ENCODE assay signal across 31 mouse cellular contexts in genomic region chr16:13944178-13944577, GRCm38 (mm10). TPM values are rescaled to one million over a fixed set of nuclear protein-coding genes. Genes with fewer than 3 reads are reported as not detected.
DNase-seq lines count a peak whose midpoint lies in the region; ATAC-seq and TF ChIP-seq lines count a peak whose summit lies in the region.
"Had no signal": no experiment of that assay in that cellular context is flagged by ENCODE, and none has a peak within 500 bp of the region (broad histone marks: within the 10 kb centered on the region; RNA-seq: fewer than 3 reads in every experiment).

No protein-coding gene starts in this region.

- ATAC-seq in megakaryocyte-erythroid progenitor cell, adult 5-6 weeks (replicated peaks; ENCODE audit: low FRiP score, low TSS enrichment, poor library complexity, severe bottlenecking): no peak
- ATAC-seq in liver, embryonic 11.5 days (replicated peaks; ENCODE audit: low FRiP score): no peak
- ATAC-seq: CD4-positive, CD25-positive, alpha-beta regulatory T cell, adult 4 months; intestine, embryonic 16.5 days had no signal

- H3K9ac ChIP-seq in liver, embryonic 11.5 days (ENCODE audit: low read depth, low read length): no peak overlapping the region
- H3K9ac ChIP-seq: hindbrain, embryonic 13.5 days; limb, embryonic 15.5 days had no signal

- no peaks in the 10 kb centered on the region for H3K9me3 ChIP-seq in liver, embryonic 11.5 days (ENCODE audit: control insufficient read depth, low read length)
- H3K9me3 ChIP-seq: hindbrain, embryonic 13.5 days; limb, embryonic 10.5 days; limb, embryonic 15.5 days had no signal

- TF ChIP-seq CTCF in kidney, adult 2 months (conservative IDR thresholded peaks at IDR 0.05; ENCODE audit: insufficient read depth, insufficient read length, low read depth, low read length): no peak

- H3K4me1 ChIP-seq in kidney, adult 2 months (ENCODE audit: control insufficient read depth, insufficient read depth, low read length): peaks cover 2% of the 10 kb centered on the region; the same call in 1 of the 2 replicates
- no peaks in the 10 kb centered on the region for H3K4me1 ChIP-seq in liver, embryonic 11.5 days (replicated peaks; ENCODE audit: control insufficient read depth, insufficient read depth, low read length)

- no peak overlapping the region for H3K4me3 ChIP-seq in kidney, adult 2 months (ENCODE audit: insufficient read depth, low read depth, low read length)
- H3K4me3 ChIP-seq in liver, embryonic 11.5 days (ENCODE audit: low read depth, low read length): no peak overlapping the region
- H3K4me3 ChIP-seq: erythroblast, embryonic 14.5 days; hindbrain, embryonic 13.5 days; limb, embryonic 10.5 days; limb, embryonic 15.5 days had no signal

- H3K4me2 ChIP-seq in liver, embryonic 11.5 days: no peak overlapping the region
- H3K4me2 ChIP-seq: heart, embryonic 11.5 days; hindbrain, embryonic 13.5 days; limb, embryonic 15.5 days had no signal

- 37% methylated on average over 4 of the region's 4 CpGs for WGBS in kidney, adult 2 months
- 28% methylated on average over 4 of the region's 4 CpGs for WGBS in liver, embryonic 11.5 days

- H3K36me3 ChIP-seq in kidney, adult 2 months (ENCODE audit: control insufficient read depth, insufficient read depth, low read length): peaks cover 3% of the 10 kb centered on the region; the same call in 1 of the 2 replicates
- no peaks in the 10 kb centered on the region for H3K36me3 ChIP-seq in splenic B cell, adult 2 months (ENCODE audit: control insufficient read depth, insufficient read depth, low read length, poor library complexity, severe bottlenecking)
- no peaks in the 10 kb centered on the region for H3K36me3 ChIP-seq in liver, embryonic 11.5 days (ENCODE audit: control insufficient read depth, insufficient read depth, low read length)
- H3K36me3 ChIP-seq: hindbrain, embryonic 13.5 days; limb, embryonic 10.5 days; limb, embryonic 15.5 days had no signal

- DNase-seq in kidney, adult 2 months: peak; percentile 27
- no peak for DNase-seq in kidney, postnatal 4 days
- peak; percentile 65 for DNase-seq in A20 (ENCODE audit: low read depth, low spot score)
- peak; percentile 8 for DNase-seq in Muller cell, postnatal 12 days (ENCODE audit: inconsistent ontology term)
- peak; percentile 36 for DNase-seq in splenic B cell, adult 2 months (ENCODE audit: low read depth, low spot score)
- DNase-seq in liver, embryonic 11.5 days (ENCODE audit: low spot score): no peak
- DNase-seq: adrenal gland, postnatal 25 days; cerebellum, adult 18-20 months; cerebellum, postnatal 10 days; gastrocnemius, postnatal 14 days; heart, adult 18-20 months; heart, postnatal 4 days; kidney, adult 9 months; kidney, postnatal 10 days; lung, postnatal 4 days; midbrain, embryonic 14.5 days; spleen, adult 18-20 months; thymus, postnatal 14 days had no signal

- no peak overlapping the region for H3K27ac ChIP-seq in kidney, adult 2 months (ENCODE audit: insufficient read depth, low read depth, low read length)
- H3K27ac ChIP-seq in liver, embryonic 11.5 days (ENCODE audit: low read depth, low read length): no peak overlapping the region
- H3K27ac ChIP-seq: hindbrain, embryonic 13.5 days; limb, embryonic 10.5 days had no signal

- no peak for TF ChIP-seq POLR2A in kidney, adult 2 months (IDR thresholded peaks at IDR 0.05; ENCODE audit: low read depth, low read length)

- H3K27me3 ChIP-seq in kidney, adult 2 months (replicated peaks; ENCODE audit: control insufficient read depth, insufficient read depth, low read length): no peaks in the 10 kb centered on the region
- no peaks in the 10 kb centered on the region for H3K27me3 ChIP-seq in splenic B cell, adult 2 months (ENCODE audit: control insufficient read depth, insufficient read depth, low read length, poor library complexity, severe bottlenecking)
- peaks cover 22% of the 10 kb centered on the region for H3K27me3 ChIP-seq in liver, embryonic 11.5 days (replicated peaks; ENCODE audit: control insufficient read depth, insufficient read depth, low read length)

RNA-seq across cellular contexts. Expression of gene Mpv17l, which starts 41.2 kb away (rescaled TPM):
- 363 and 893 TPM in 2 replicates for polyA plus RNA-seq in kidney, adult 2 months (2012; rRNA removed)
- total RNA-seq in megakaryocyte-erythroid progenitor cell, adult 5-6 weeks (2014; fragmentation: Nextera tagmentation): 0.22 and 2.0 TPM in 2 replicates
- total RNA-seq in megakaryocyte-erythroid progenitor cell, adult 5-6 weeks (2017): 0.99 and 1.8 TPM in 2 replicates
- 1.9 and 3.1 TPM in 2 replicates for polyA plus RNA-seq in liver, embryonic 11.5 days (2014; fragmentation: Nextera tagmentation; extraction: Ambion mirVana)
- polyA plus RNA-seq: erythroblast, embryonic 14.5 days had no signal

RNA-seq across cellular contexts. Expression of gene Pdxdc1, which starts 41.2 kb away (rescaled TPM):
- polyA plus RNA-seq in kidney, adult 2 months (2012; rRNA removed): 77.3 and 85.4 TPM in 2 replicates
- 58.3 and 58.5 TPM in 2 replicates for total RNA-seq in megakaryocyte-erythroid progenitor cell, adult 5-6 weeks (2014; fragmentation: Nextera tagmentation)
- total RNA-seq in megakaryocyte-erythroid progenitor cell, adult 5-6 weeks (2017): 45.7 and 74.5 TPM in 2 replicates
- polyA plus RNA-seq in liver, embryonic 11.5 days (2014; fragmentation: Nextera tagmentation; extraction: Ambion mirVana): 48.2 and 57.2 TPM in 2 replicates

RNA-seq across cellular contexts. Expression of gene 2900011O08Rik, which starts 42.2 kb away (rescaled TPM):
- polyA plus RNA-seq in kidney, adult 2 months (2012; rRNA removed): 0.37 and 0.41 TPM in 2 replicates
- not detected in 2 replicates for total RNA-seq in megakaryocyte-erythroid progenitor cell, adult 5-6 weeks (2014; fragmentation: Nextera tagmentation)
- 3.3 TPM in 1 of 2 replicates, not detected in the other for total RNA-seq in megakaryocyte-erythroid progenitor cell, adult 5-6 weeks (2017)
- polyA plus RNA-seq in liver, embryonic 11.5 days (2014; fragmentation: Nextera tagmentation; extraction: Ambion mirVana): 0.85 and 1.1 TPM in 2 replicates
- total RNA-seq: heart, adult 18-20 months; neutrophil, adult 5-6 weeks had no signal
- polyA plus RNA-seq: CD4-positive, CD25-positive, alpha-beta regulatory T cell, adult 4 months; erythroblast, embryonic 14.5 days had no signal

RNA-seq across cellular contexts. Expression of gene Ifitm7, which starts 42.5 kb away (rescaled TPM):
- polyA plus RNA-seq in kidney, adult 2 months (2012; rRNA removed): 0.09 and 0.20 TPM in 2 replicates
- not detected in 2 replicates for total RNA-seq in megakaryocyte-erythroid progenitor cell, adult 5-6 weeks (2014; fragmentation: Nextera tagmentation)
- not detected in 2 replicates for total RNA-seq in megakaryocyte-erythroid progenitor cell, adult 5-6 weeks (2017)
- 0.25 TPM in 1 of 2 replicates, not detected in the other for polyA plus RNA-seq in liver, embryonic 11.5 days (2014; fragmentation: Nextera tagmentation; extraction: Ambion mirVana)
- total RNA-seq: gastrocnemius, postnatal 14 days; heart, adult 18-20 months; heart, postnatal 4 days; neutrophil, adult 5-6 weeks had no signal
- polyA plus RNA-seq: CD4-positive, CD25-positive, alpha-beta regulatory T cell, adult 4 months; embryonic facial prominence, embryonic 14.5 days; erythroblast, embryonic 14.5 days; heart, embryonic 11.5 days; intestine, embryonic 16.5 days; limb, embryonic 15.5 days; lung, embryonic 16.5 days; neural tube, embryonic 11.5 days; stomach, embryonic 14.5 days had no signal

Comparison
In these comparisons a context has a peak if more than half of its experiments do, and no peak if none do; other contexts are left out.
1. DNase-seq: peak in kidney, adult 2 months (single experiment), A20 (single experiment), Muller cell, postnatal 12 days (single experiment) and splenic B cell, adult 2 months (single experiment); none in kidney, postnatal 4 days (0 of 2) and liver, embryonic 11.5 days (single experiment).
2. RNA of gene Mpv17l, which starts 41.2 kb away (polyA plus RNA-seq): 363 to 893 TPM in kidney, adult 2 months; 1.9 to 3.1 TPM in liver, embryonic 11.5 days; every median in the first group is over 10 times any median in the second.